Mouse (Mus musculus): ENCODE data around the gene Vps26a. TPM values are rescaled to one million over a fixed set of nuclear protein-coding genes. Genes with fewer than 3 reads are reported as not detected.
"Not testable (repeated sequence)": the region's sequence is repeated elsewhere in the genome, so short reads cannot be mapped to it uniquely, and the experiment has no call there.

Gene Vps26a
- polyA plus RNA-seq, 1 experiment from 2014 or later = 84.7 TPM

- H3K36me3 ChIP-seq (replicated peaks) = no peaks in the 10 kb centered on the region
- H3K9me3 ChIP-seq = no peaks in the 10 kb centered on the region
- peak; percentile 40 for DNase-seq (ENCODE audit: low spot score)
- peak overlapping the region; percentile 87 for H3K27ac ChIP-seq (replicated peaks)
- H3K4me1 ChIP-seq = peaks cover 15% of the 10 kb centered on the region
- under 1% methylated on average over 48 of the region's 48 CpGs for WGBS
- H3K4me3 ChIP-seq = peak overlapping the region; percentile 76
- H3K27me3 ChIP-seq (replicated peaks; ENCODE audit: low read depth, poor library complexity, severe bottlenecking) = no peaks in the 10 kb centered on the region
These were observed 575 bp downstream of the Vps26a start for GRCm38 (mm10) chr10:62485878-62486582.

DNA sequence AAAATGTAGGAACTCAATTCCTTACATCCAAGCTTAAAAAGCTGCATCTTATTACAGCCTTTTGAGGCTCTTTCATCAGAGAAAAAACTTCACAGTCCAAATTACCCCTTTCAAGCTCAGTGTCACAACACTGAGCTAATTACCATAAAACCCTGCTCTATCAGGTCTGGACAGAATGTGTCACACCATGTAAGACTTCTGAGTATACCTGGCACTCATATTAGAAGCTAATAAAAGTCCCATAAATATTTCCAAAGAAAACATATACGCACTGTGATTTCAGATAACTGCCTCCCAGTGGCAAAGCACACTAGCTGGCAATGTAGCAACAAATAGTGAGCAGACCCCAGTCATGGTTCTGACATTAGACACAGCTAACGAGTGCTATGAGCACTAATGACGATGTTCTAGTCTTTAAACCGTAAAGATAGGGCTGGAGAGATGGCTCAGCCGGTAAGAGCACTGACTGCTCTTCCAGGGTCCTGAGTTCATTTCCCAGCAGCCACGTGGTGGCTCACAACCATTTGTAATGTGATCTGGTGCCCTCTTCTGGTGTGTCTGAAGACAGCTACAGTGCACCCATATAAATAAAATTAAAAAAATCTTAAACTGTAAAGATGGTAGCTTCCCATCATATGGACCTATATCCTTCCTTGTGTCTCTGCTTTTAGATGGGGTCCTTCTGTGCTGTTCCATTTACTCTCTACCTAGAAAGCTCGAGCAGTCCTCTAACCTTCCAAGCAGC, 5.3 kb downstream of the Vps26a start:
- DNase-seq (ENCODE audit: low spot score) = no peak
- Histone ChIP-seq H3K27ac (replicated peaks) (no peak overlapping the region), H3K36me3 (replicated peaks) (peaks cover 12% of the 10 kb centered on the region), H3K4me1 (peaks cover 5% of the 10 kb centered on the region), H3K9me3 (no peaks in the 10 kb centered on the region), H3K4me3 (no peak overlapping the region), H3K27me3 (replicated peaks; ENCODE audit: low read depth, poor library complexity, severe bottlenecking) (no peaks in the 10 kb centered on the region)
- 69% methylated on average over 7 of the region's 7 CpGs for WGBS

DNA sequence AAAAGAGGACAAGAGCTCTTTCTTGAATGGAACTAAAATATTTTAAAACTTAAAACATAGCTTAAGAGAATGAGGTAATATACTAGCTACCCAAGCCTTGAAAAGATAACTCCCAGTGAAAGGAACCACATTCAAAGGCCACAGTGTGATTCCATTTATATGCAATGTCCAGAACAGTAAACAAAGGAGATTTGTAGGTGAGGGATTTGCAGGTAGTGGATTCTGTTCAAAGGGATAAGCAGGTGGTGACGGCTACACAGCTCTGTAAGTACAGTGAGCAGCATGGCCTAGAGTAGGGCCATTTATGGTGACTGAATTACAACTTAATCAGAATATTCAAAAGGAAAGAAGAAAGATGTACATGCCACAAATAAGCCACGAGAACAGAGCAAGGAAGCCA, 9.6 kb downstream of the Vps26a start:
- H3K27ac ChIP-seq (replicated peaks) = no peak overlapping the region
- DNase-seq (ENCODE audit: low spot score) = no peak
- no peaks in the 10 kb centered on the region for H3K9me3 ChIP-seq
- no peaks in the 10 kb centered on the region for H3K4me1 ChIP-seq
- no peak overlapping the region for H3K4me3 ChIP-seq
- H3K27me3 ChIP-seq (replicated peaks; ENCODE audit: low read depth, poor library complexity, severe bottlenecking) = no peaks in the 10 kb centered on the region
- H3K36me3 ChIP-seq (replicated peaks) = peaks cover 23% of the 10 kb centered on the region
- WGBS = 76% methylated on average over 2 of the region's 2 CpGs

DNA sequence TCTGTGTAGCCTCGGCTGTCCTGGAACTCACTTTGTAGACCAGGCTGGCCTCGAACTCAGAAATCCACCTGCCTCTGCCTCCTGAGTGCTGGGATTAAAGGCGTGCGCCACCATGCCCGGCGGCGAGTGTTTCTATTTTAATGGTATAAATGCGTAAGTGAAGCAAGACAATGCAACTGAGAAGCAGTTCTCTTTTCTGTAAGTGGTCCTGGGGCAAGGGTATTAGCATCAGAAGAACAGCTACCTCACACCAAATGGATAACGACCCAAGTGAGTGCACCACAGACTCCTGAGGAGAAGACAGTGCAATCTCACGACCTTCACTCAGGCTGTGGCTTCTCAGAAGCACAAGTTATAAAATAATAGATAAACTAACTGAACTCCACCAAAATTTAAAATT, 11.7 kb downstream of the Vps26a start:
- H3K36me3 ChIP-seq (replicated peaks) = peaks cover 23% of the 10 kb centered on the region
- no peak overlapping the region for H3K4me3 ChIP-seq
- no peak overlapping the region for H3K27ac ChIP-seq (replicated peaks)
- H3K27me3 ChIP-seq (replicated peaks; ENCODE audit: low read depth, poor library complexity, severe bottlenecking) = no peaks in the 10 kb centered on the region
- WGBS = 90% methylated on average over 10 of the region's 10 CpGs
- H3K9me3 ChIP-seq = no peaks in the 10 kb centered on the region
- no peaks in the 10 kb centered on the region for H3K4me1 ChIP-seq
- no peak for DNase-seq (ENCODE audit: low spot score)

DNA sequence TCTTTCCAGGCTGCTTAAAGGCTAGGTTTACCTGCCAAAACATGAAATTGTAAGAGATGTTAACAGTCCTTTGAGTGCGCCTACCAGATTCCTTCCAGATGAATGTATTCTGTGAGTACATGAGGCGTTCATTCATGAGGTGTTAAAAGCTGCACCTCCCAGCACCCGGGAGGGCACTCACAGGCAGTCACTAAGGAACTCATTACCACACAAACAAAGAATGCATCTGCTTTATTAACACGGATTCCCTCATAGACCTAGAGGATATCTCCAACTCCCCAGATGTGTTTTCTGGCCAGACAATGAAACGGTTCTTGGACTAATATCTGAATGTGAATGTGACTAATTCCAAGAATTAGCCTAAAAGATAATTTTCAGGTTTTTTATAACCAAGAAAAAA, 15.5 kb downstream of the Vps26a start:
- no peak for DNase-seq (ENCODE audit: low spot score)
- no peaks in the 10 kb centered on the region for H3K4me1 ChIP-seq
- WGBS = 85% methylated on average over 5 of the region's 5 CpGs
- H3K27me3 ChIP-seq (replicated peaks; ENCODE audit: low read depth, poor library complexity, severe bottlenecking) = no peaks in the 10 kb centered on the region
- no peaks in the 10 kb centered on the region for H3K9me3 ChIP-seq
- no peak overlapping the region for H3K4me3 ChIP-seq
- H3K27ac ChIP-seq (replicated peaks) = no peak overlapping the region
- H3K36me3 ChIP-seq (replicated peaks) = peaks cover 28% of the 10 kb centered on the region; the same call in 1 of the 2 replicates

DNA sequence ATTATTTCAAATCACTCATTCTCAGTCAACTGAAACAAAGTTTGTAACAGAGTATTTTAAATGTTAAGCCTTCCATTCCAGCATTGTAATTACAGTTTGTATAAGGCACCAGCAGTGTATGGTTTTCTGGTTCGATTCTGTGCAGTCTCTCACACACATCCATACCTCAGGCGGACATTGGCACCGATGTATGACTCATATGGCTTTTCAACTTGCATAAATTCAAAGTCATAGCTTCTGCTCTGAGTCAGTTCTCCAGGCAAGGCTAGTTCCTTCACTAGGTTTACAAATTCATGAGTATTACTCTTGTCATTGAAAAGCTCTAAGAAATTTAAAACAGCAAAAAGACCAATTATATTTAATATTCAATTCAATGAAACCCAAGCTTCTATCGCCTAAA, 16.9 kb downstream of the Vps26a start:
- no peaks in the 10 kb centered on the region for H3K9me3 ChIP-seq
- H3K4me3 ChIP-seq = no peak overlapping the region
- H3K36me3 ChIP-seq (replicated peaks) = peaks cover 25% of the 10 kb centered on the region; the same call in 1 of the 2 replicates
- WGBS = 92% methylated on average over 4 of the region's 4 CpGs
- DNase-seq (ENCODE audit: low spot score) = no peak
- H3K27ac ChIP-seq (replicated peaks) = no peak overlapping the region
- H3K4me1 ChIP-seq = no peaks in the 10 kb centered on the region
- no peaks in the 10 kb centered on the region for H3K27me3 ChIP-seq (replicated peaks; ENCODE audit: low read depth, poor library complexity, severe bottlenecking)

- Histone ChIP-seq H3K27ac (replicated peaks) (no peak overlapping the region), H3K4me1 (no peaks in the 10 kb centered on the region), H3K36me3 (replicated peaks) (peaks cover 82% of the 10 kb centered on the region), H3K27me3 (replicated peaks; ENCODE audit: low read depth, poor library complexity, severe bottlenecking) (no peaks in the 10 kb centered on the region), H3K4me3 (no peak overlapping the region), H3K9me3 (no peaks in the 10 kb centered on the region)
- no peak for DNase-seq (ENCODE audit: low spot score)
These were observed 25.3 kb downstream of the Vps26a start for GRCm38 (mm10) chr10:62461321-62461720.

- Histone ChIP-seq H3K4me1 (peaks cover 19% of the 10 kb centered on the region), H3K36me3 (replicated peaks) (peaks cover 28% of the 10 kb centered on the region)
- not testable (repeated sequence) for H3K4me3 ChIP-seq; H3K27me3 ChIP-seq (replicated peaks; ENCODE audit: low read depth, poor library complexity, severe bottlenecking); H3K27ac ChIP-seq (replicated peaks); H3K9me3 ChIP-seq; DNase-seq (ENCODE audit: low spot score)
- 70% methylated on average over 11 of the region's 11 CpGs for WGBS
These were observed 34.6 kb downstream of the Vps26a start for GRCm38 (mm10) chr10:62452001-62452400.

DNA sequence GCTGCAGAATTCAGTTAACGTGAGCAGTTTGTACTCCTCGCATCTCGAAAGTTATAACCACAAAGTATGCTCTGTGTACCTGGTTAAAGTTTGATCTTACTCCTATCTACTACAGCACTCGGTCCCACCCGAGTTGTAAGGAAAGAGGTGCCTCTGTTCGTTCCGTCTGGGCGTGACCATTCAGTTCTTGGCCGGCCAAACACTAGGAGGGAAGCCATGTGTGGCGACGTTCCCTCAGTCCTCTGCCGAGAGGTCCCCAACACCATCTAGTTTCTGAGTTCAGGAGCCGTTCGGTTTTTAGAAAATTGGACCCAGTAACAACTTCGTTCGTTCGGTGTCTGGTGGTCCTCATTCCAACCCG, 36.3 kb downstream of the Vps26a start:
- H3K4me1 ChIP-seq = peaks cover 19% of the 10 kb centered on the region
- WGBS = 40% methylated on average over 18 of the region's 18 CpGs
- H3K27ac ChIP-seq (replicated peaks) = peak overlapping the region; percentile 99
- peaks cover 28% of the 10 kb centered on the region for H3K36me3 ChIP-seq (replicated peaks)
- DNase-seq (ENCODE audit: low spot score) = no peak
- H3K27me3 ChIP-seq (replicated peaks; ENCODE audit: low read depth, poor library complexity, severe bottlenecking) = no peaks in the 10 kb centered on the region
- H3K9me3 ChIP-seq = no peaks in the 10 kb centered on the region
- H3K4me3 ChIP-seq = peak overlapping the region; percentile 100

DNA sequence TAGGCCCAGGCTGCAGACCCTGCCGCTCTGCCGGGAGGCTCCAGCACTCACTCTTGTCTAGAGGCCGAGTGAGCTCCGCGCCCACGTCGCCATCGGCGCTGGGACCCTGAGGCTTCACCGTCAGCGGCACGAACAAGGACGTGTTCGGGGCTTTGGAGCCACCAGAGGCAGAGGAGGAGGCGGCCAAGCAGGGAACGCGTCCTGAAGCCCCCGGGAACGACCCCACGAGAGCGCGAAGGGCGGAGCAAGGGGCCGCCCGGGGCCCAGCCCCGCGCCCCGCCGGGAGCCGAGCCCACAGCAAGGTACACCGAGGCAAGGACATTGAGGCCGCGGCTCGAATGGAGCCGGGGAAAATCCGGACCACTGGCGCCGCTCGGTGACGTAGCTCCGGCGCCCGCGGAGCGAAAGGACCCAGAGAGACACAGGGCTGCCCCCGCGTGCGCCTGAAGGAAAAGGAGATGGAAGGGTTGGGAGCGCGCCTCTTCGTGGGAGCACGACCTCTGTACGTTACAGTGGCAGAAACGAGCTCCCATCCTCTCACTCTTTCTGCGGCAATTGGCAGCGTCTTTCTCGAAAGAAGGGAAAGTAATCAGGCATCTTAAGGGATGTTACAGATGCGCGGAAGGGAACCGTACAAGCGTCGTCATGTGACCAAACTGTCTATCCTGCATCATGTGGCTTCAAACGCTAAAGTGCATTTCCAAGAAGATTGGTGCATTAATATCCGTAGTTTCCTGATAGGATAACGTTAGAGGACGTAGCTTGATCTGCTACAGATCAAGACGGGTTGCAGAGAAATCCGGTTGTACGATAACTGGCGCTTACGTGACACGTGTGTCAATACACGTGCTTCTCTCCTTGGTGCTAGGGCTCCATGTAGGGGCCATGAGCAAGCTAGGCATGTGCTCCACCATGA, 37.0 kb downstream of the Vps26a start, which contains the start of the genes 4930507D05Rik and Supv3l1:
Gene 4930507D05Rik, plus strand, starts transcription at position 126 of the 916 bp plus-strand sequence.
Gene Supv3l1, minus strand, starts transcription at position 375 of the 916 bp plus-strand sequence.
- Histone ChIP-seq H3K27me3 (replicated peaks; ENCODE audit: low read depth, poor library complexity, severe bottlenecking) (no peaks in the 10 kb centered on the region), H3K4me3 (peak within 1 kb of the TSS; percentile 100), H3K27ac (replicated peaks) (peak within 1 kb of the TSS; percentile 99), H3K36me3 (replicated peaks) (peaks cover 30% of the 10 kb centered on the region), H3K9me3 (no peaks in the 10 kb centered on the region), H3K4me1 (peaks cover 19% of the 10 kb centered on the region)
- WGBS = under 1% methylated on average over 73 of the region's 73 CpGs
- DNase-seq (ENCODE audit: low spot score) = peak; percentile 89

- H3K27ac ChIP-seq (replicated peaks) = no peak overlapping the region
- no peaks in the 10 kb centered on the region for H3K9me3 ChIP-seq
- no peak overlapping the region for H3K4me3 ChIP-seq
- peaks cover 79% of the 10 kb centered on the region for H3K36me3 ChIP-seq (replicated peaks)
- H3K4me1 ChIP-seq = peaks cover 2% of the 10 kb centered on the region; the same call in 1 of the 2 replicates
- 94% methylated on average over 5 of the region's 5 CpGs for WGBS
- no peak for DNase-seq (ENCODE audit: low spot score)
- H3K27me3 ChIP-seq (replicated peaks; ENCODE audit: low read depth, poor library complexity, severe bottlenecking) = no peaks in the 10 kb centered on the region
These were observed 56.2 kb downstream of the Vps26a start for GRCm38 (mm10) chr10:62430427-62430826.
